ENCODE assay signal across 8 mouse cellular contexts in the genomic region with DNA sequence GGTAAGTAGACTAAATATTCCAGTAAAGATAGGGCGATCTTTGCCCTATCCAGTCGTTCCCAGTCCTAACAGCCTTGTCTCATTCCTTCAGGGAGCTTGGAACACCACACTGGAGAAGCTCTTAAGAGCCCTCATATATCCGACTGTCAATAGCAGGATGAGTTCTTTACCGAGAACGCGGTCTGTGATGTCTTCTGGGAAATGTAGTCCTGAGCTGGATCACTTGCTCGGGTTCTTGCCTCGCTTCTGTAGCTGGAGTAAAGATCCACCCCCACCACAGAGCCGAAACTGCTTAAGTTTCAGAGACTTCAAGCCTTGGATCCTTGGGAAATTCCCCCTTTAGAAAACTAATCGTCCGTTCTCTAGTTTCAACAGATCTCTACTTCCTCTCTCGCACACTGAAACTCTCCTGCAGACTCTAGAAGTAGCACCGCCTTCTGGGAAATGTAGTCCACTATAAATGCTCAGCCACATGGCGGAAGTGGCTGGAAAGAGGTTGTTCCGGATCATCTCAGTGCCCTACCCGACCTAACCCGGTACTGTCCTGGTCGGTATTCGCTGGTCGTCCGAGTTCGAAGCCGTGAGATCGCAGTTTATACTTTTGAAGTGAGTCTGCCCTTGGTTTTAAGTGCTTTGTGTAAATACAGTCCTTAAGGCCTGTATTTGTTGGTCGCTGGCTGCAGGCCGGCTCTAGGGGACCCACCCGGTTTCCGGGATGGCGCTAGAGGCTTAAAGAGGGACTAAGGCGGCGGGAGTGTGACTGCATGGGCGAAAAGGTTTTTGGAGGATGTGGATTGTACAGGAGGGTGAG. TPM values are rescaled to one million over a fixed set of nuclear protein-coding genes. Genes with fewer than 3 reads are reported as not detected.
DNase-seq lines count a peak whose midpoint lies in the region; ATAC-seq lines count a peak whose summit lies in the region.

Gene Zfp84 (plus strand): TSS at position 463 of the 811 bp plus-strand sequence.

- DNase-seq in CD4-positive, CD25-positive, alpha-beta regulatory T cell, adult 2 months (ENCODE audit: low read depth, low spot score): peak; percentile 93
- DNase-seq in brain, embryonic 18.5 days (ENCODE audit: low read depth, low spot score): peak; percentile 88
- DNase-seq in fat pad, adult 2 months (ENCODE audit: extremely low read depth, low read depth, low spot score): peak; percentile 72
- DNase-seq in kidney, postnatal 10 days: peak; percentile 89
- peak; percentile 87 to 88 for DNase-seq in natural killer cell, adult 2 months (ENCODE audit: low spot score in 2 of 2)

- WGBS in heart, embryonic 13.5 days: under 1% methylated on average over 32 of the region's 32 CpGs
- WGBS in liver, embryonic 12.5 days (ENCODE audit: insufficient replicate concordance): under 1% methylated on average over 32 of the region's 32 CpGs
- under 1% methylated on average over 32 of the region's 32 CpGs for WGBS in stomach, embryonic 15.5 days

- H3K4me2 ChIP-seq in heart, embryonic 13.5 days: peak within 1 kb of the TSS; percentile 81
- H3K4me2 ChIP-seq in liver, embryonic 12.5 days: peak within 1 kb of the TSS; percentile 82
- peak within 1 kb of the TSS; percentile 79 for H3K4me2 ChIP-seq in stomach, embryonic 15.5 days

- H3K4me3 ChIP-seq in heart, embryonic 13.5 days: peak within 1 kb of the TSS; percentile 80
- peak within 1 kb of the TSS; percentile 80 for H3K4me3 ChIP-seq in liver, embryonic 12.5 days
- H3K4me3 ChIP-seq in stomach, embryonic 15.5 days (replicated peaks): peak within 1 kb of the TSS; percentile 77

- peaks cover 25% of the 10 kb centered on the region for H3K36me3 ChIP-seq in heart, embryonic 13.5 days
- H3K36me3 ChIP-seq in liver, embryonic 12.5 days: peaks cover 27% of the 10 kb centered on the region
- peaks cover 11% of the 10 kb centered on the region for H3K36me3 ChIP-seq in stomach, embryonic 15.5 days

- peak within 1 kb of the TSS; percentile 84 for H3K27ac ChIP-seq in heart, embryonic 13.5 days (replicated peaks)
- H3K27ac ChIP-seq in liver, embryonic 12.5 days: peak within 1 kb of the TSS; percentile 79
- peak within 1 kb of the TSS; percentile 95 for H3K27ac ChIP-seq in stomach, embryonic 15.5 days

- no peaks in the 10 kb centered on the region for H3K9me3 ChIP-seq in heart, embryonic 13.5 days
- H3K9me3 ChIP-seq in liver, embryonic 12.5 days (replicated peaks): no peaks in the 10 kb centered on the region
- H3K9me3 ChIP-seq in stomach, embryonic 15.5 days: no peaks in the 10 kb centered on the region

- no peaks in the 10 kb centered on the region for H3K27me3 ChIP-seq in heart, embryonic 13.5 days (replicated peaks)
- H3K27me3 ChIP-seq in liver, embryonic 12.5 days (replicated peaks): no peaks in the 10 kb centered on the region
- no peaks in the 10 kb centered on the region for H3K27me3 ChIP-seq in stomach, embryonic 15.5 days (replicated peaks)

- peak; percentile 90 for ATAC-seq in heart, embryonic 13.5 days (ENCODE audit: extremely low read depth, insufficient number of reproducible peaks, low FRiP score, low TSS enrichment)
- peak; percentile 96 for ATAC-seq in liver, embryonic 12.5 days
- peak; percentile 94 for ATAC-seq in stomach, embryonic 15.5 days (ENCODE audit: insufficient read depth, low FRiP score, low read depth)

- peak within 1 kb of the TSS; percentile 86 for H3K9ac ChIP-seq in heart, embryonic 13.5 days
- peak within 1 kb of the TSS; percentile 80 for H3K9ac ChIP-seq in liver, embryonic 12.5 days
- H3K9ac ChIP-seq in stomach, embryonic 15.5 days: peak within 1 kb of the TSS; percentile 42; the same call in 1 of the 2 replicates

- H3K4me1 ChIP-seq in heart, embryonic 13.5 days: peaks cover 23% of the 10 kb centered on the region
- peaks cover 24% of the 10 kb centered on the region for H3K4me1 ChIP-seq in liver, embryonic 12.5 days
- H3K4me1 ChIP-seq in stomach, embryonic 15.5 days: 0 out of 2 replicates have a peak, but pooled peaks cover 2% of the 10 kb centered on the region

RNA-seq across cellular contexts. Expression of gene Zfp84, which starts in this region (rescaled TPM):
- polyA plus RNA-seq in heart, embryonic 13.5 days (2015; fragmentation: Nextera tagmentation; extraction: Ambion mirVana): 7.2 and 7.3 TPM in 2 replicates
- polyA plus RNA-seq in liver, embryonic 12.5 days (2016; fragmentation: Nextera tagmentation; extraction: Ambion mirVana): 5.0 and 5.1 TPM in 2 replicates
- 11.4 and 11.6 TPM in 2 replicates for polyA plus RNA-seq in stomach, embryonic 15.5 days (2015; fragmentation: Nextera tagmentation; extraction: Ambion mirVana)

Comparison
In these comparisons a context has a peak if more than half of its experiments do, and no peak if none do; other contexts are left out.
1. Peak in every context shown above with its lines: DNase-seq, ATAC-seq, H3K4me3 ChIP-seq and H3K27ac ChIP-seq.